Mouse (Mus musculus): ENCODE data around the gene Exosc7. TPM values are rescaled to one million over a fixed set of nuclear protein-coding genes. Genes with fewer than 3 reads are reported as not detected.
A peak's percentile ranks its signal among the peaks of the same experiment; 100 is the strongest.

The Exosc7 gene
- polyA plus RNA-seq, 1 experiment, result 74.7 TPM

- H3K27me3 ChIP-seq (ENCODE audit: control insufficient read depth, insufficient read depth, low read length, poor library complexity, severe bottlenecking), result no peaks in the 10 kb centered on the region
- H3K9ac ChIP-seq (ENCODE audit: low read depth, poor library complexity, severe bottlenecking), result no peak within 1 kb of the TSS
- H3K9me3 ChIP-seq (replicated peaks; ENCODE audit: control insufficient read depth, insufficient read depth, low read length, poor library complexity, severe bottlenecking), result peaks cover 4% of the 10 kb centered on the region
- no peak within 1 kb of the TSS for H3K27ac ChIP-seq (ENCODE audit: insufficient read depth, low read length)
- TF ChIP-seq EP300 (IDR thresholded peaks at IDR 0.05; ENCODE audit: insufficient read depth, low read depth, low read length) (no peak), CTCF (IDR thresholded peaks at IDR 0.05; ENCODE audit: low read depth, low read length) (no peak), POLR2A (IDR thresholded peaks at IDR 0.05; ENCODE audit: insufficient read depth, low read length) (no peak)
- H3K4me1 ChIP-seq (ENCODE audit: control insufficient read depth, insufficient read depth, low read length), result no peaks in the 10 kb centered on the region
- no peaks in the 10 kb centered on the region for H3K36me3 ChIP-seq (ENCODE audit: control insufficient read depth, insufficient read depth, low read length, poor library complexity, severe bottlenecking)
- no peak within 1 kb of the TSS for H3K4me3 ChIP-seq (ENCODE audit: low read depth, low read length)
Measured at GRCm38 (mm10) chr9:123150241-123151020, 37.4 kb downstream of the Exosc7 start, which contains the start of gene Clec3b. Clec3b (plus strand) TSS chr9:123150946.

- H3K9me3 ChIP-seq (replicated peaks; ENCODE audit: control insufficient read depth, insufficient read depth, low read length, poor library complexity, severe bottlenecking), result no peaks in the 10 kb centered on the region; the same call in 1 of the 2 replicates
- H3K27me3 ChIP-seq (ENCODE audit: control insufficient read depth, insufficient read depth, low read length, poor library complexity, severe bottlenecking), result no peaks in the 10 kb centered on the region
- no peak overlapping the region for H3K4me3 ChIP-seq (ENCODE audit: low read depth, low read length)
- no peaks in the 10 kb centered on the region for H3K36me3 ChIP-seq (ENCODE audit: control insufficient read depth, insufficient read depth, low read length, poor library complexity, severe bottlenecking)
- H3K4me1 ChIP-seq (ENCODE audit: control insufficient read depth, insufficient read depth, low read length), result no peaks in the 10 kb centered on the region
- no peak overlapping the region for H3K9ac ChIP-seq (ENCODE audit: low read depth, poor library complexity, severe bottlenecking)
- TF ChIP-seq EP300 (IDR thresholded peaks at IDR 0.05; ENCODE audit: insufficient read depth, low read depth, low read length) (no peak), CTCF (IDR thresholded peaks at IDR 0.05; ENCODE audit: low read depth, low read length) (no peak), POLR2A (IDR thresholded peaks at IDR 0.05; ENCODE audit: insufficient read depth, low read length) (no peak)
- no peak overlapping the region for H3K27ac ChIP-seq (ENCODE audit: insufficient read depth, low read length)
Measured at GRCm38 (mm10) chr9:123151561-123151960, 38.5 kb downstream of the Exosc7 start.

- H3K9me3 ChIP-seq (replicated peaks; ENCODE audit: control insufficient read depth, insufficient read depth, low read length, poor library complexity, severe bottlenecking), result no peaks in the 10 kb centered on the region; the same call in 1 of the 2 replicates
- H3K4me3 ChIP-seq (ENCODE audit: low read depth, low read length), result no peak overlapping the region
- no peak overlapping the region for H3K27ac ChIP-seq (ENCODE audit: insufficient read depth, low read length)
- H3K9ac ChIP-seq (ENCODE audit: low read depth, poor library complexity, severe bottlenecking), result no peak overlapping the region
- H3K36me3 ChIP-seq (ENCODE audit: control insufficient read depth, insufficient read depth, low read length, poor library complexity, severe bottlenecking), result no peaks in the 10 kb centered on the region
- H3K4me1 ChIP-seq (ENCODE audit: control insufficient read depth, insufficient read depth, low read length), result no peaks in the 10 kb centered on the region
- H3K27me3 ChIP-seq (ENCODE audit: control insufficient read depth, insufficient read depth, low read length, poor library complexity, severe bottlenecking), result no peaks in the 10 kb centered on the region
- TF ChIP-seq CTCF (IDR thresholded peaks at IDR 0.05; ENCODE audit: low read depth, low read length) (no peak), POLR2A (IDR thresholded peaks at IDR 0.05; ENCODE audit: insufficient read depth, low read length) (no peak), EP300 (IDR thresholded peaks at IDR 0.05; ENCODE audit: insufficient read depth, low read depth, low read length) (no peak)
Measured at GRCm38 (mm10) chr9:123152026-123152425, 39.0 kb downstream of the Exosc7 start.

- Histone ChIP-seq H3K27me3 (ENCODE audit: control insufficient read depth, insufficient read depth, low read length, poor library complexity, severe bottlenecking) (no peaks in the 10 kb centered on the region), H3K27ac (ENCODE audit: insufficient read depth, low read length) (no peak overlapping the region), H3K9me3 (replicated peaks; ENCODE audit: control insufficient read depth, insufficient read depth, low read length, poor library complexity, severe bottlenecking) (no peaks in the 10 kb centered on the region), H3K36me3 (ENCODE audit: control insufficient read depth, insufficient read depth, low read length, poor library complexity, severe bottlenecking) (no peaks in the 10 kb centered on the region), H3K4me3 (ENCODE audit: low read depth, low read length) (no peak overlapping the region), H3K4me1 (ENCODE audit: control insufficient read depth, insufficient read depth, low read length) (no peaks in the 10 kb centered on the region), H3K9ac (ENCODE audit: low read depth, poor library complexity, severe bottlenecking) (no peak overlapping the region)
- TF ChIP-seq POLR2A (IDR thresholded peaks at IDR 0.05; ENCODE audit: insufficient read depth, low read length), result no peak
- no peak for TF ChIP-seq CTCF (IDR thresholded peaks at IDR 0.05; ENCODE audit: low read depth, low read length)
- TF ChIP-seq EP300 (IDR thresholded peaks at IDR 0.05; ENCODE audit: insufficient read depth, low read depth, low read length), result no peak
Measured at GRCm38 (mm10) chr9:123153121-123153520, 40.1 kb downstream of the Exosc7 start.

- H3K36me3 ChIP-seq (ENCODE audit: control insufficient read depth, insufficient read depth, low read length, poor library complexity, severe bottlenecking), result no peaks in the 10 kb centered on the region
- TF ChIP-seq POLR2A (IDR thresholded peaks at IDR 0.05; ENCODE audit: insufficient read depth, low read length) (no peak), EP300 (IDR thresholded peaks at IDR 0.05; ENCODE audit: insufficient read depth, low read depth, low read length) (no peak), CTCF (IDR thresholded peaks at IDR 0.05; ENCODE audit: low read depth, low read length) (no peak)
Measured at GRCm38 (mm10) chr9:123156910-123157361, 43.9 kb downstream of the Exosc7 start.

GRCm38 (mm10) chr9:123157699-123158098 is 44.7 kb downstream of the Exosc7 start:
- Histone ChIP-seq H3K27ac (ENCODE audit: insufficient read depth, low read length) (no peak overlapping the region), H3K36me3 (ENCODE audit: control insufficient read depth, insufficient read depth, low read length, poor library complexity, severe bottlenecking) (no peaks in the 10 kb centered on the region), H3K4me1 (ENCODE audit: control insufficient read depth, insufficient read depth, low read length) (no peaks in the 10 kb centered on the region), H3K9ac (ENCODE audit: low read depth, poor library complexity, severe bottlenecking) (no peak overlapping the region), H3K4me3 (ENCODE audit: low read depth, low read length) (no peak overlapping the region), H3K27me3 (ENCODE audit: control insufficient read depth, insufficient read depth, low read length, poor library complexity, severe bottlenecking) (no peaks in the 10 kb centered on the region), H3K9me3 (replicated peaks; ENCODE audit: control insufficient read depth, insufficient read depth, low read length, poor library complexity, severe bottlenecking) (no peaks in the 10 kb centered on the region)
- TF ChIP-seq CTCF (IDR thresholded peaks at IDR 0.05; ENCODE audit: low read depth, low read length) (no peak), POLR2A (IDR thresholded peaks at IDR 0.05; ENCODE audit: insufficient read depth, low read length) (no peak), EP300 (IDR thresholded peaks at IDR 0.05; ENCODE audit: insufficient read depth, low read depth, low read length) (no peak)

More at GRCm38 (mm10) chr9:123156910-123157361, 43.9 kb downstream of the Exosc7 start:
- H3K27ac ChIP-seq (ENCODE audit: insufficient read depth, low read length), result no peak overlapping the region
- no peaks in the 10 kb centered on the region for H3K27me3 ChIP-seq (ENCODE audit: control insufficient read depth, insufficient read depth, low read length, poor library complexity, severe bottlenecking)
- no peaks in the 10 kb centered on the region for H3K9me3 ChIP-seq (replicated peaks; ENCODE audit: control insufficient read depth, insufficient read depth, low read length, poor library complexity, severe bottlenecking)
- peak overlapping the region; percentile 13 for H3K4me3 ChIP-seq (ENCODE audit: low read depth, low read length)
- H3K9ac ChIP-seq (ENCODE audit: low read depth, poor library complexity, severe bottlenecking), result no peak overlapping the region
- no peaks in the 10 kb centered on the region for H3K4me1 ChIP-seq (ENCODE audit: control insufficient read depth, insufficient read depth, low read length)

Data from ES-Bruce4 (cell line).